Mouse (Mus musculus) spleen, postnatal 4 days (tissue): ENCODE data around the gene Rab11b.

ENCODE experiments used
- DNase-seq, 2 experiments: peaks; one replicate each; pipeline ENCODE4 v3.0.0; 2022; ENCODE audit warnings: low spot score in 2 of 2

The Rab11b gene

GRCm38 (mm10) chr17:33717982-33718381 lies 42.3 kb downstream of the Rab11b start:
- DNase-seq: no peak

DNA sequence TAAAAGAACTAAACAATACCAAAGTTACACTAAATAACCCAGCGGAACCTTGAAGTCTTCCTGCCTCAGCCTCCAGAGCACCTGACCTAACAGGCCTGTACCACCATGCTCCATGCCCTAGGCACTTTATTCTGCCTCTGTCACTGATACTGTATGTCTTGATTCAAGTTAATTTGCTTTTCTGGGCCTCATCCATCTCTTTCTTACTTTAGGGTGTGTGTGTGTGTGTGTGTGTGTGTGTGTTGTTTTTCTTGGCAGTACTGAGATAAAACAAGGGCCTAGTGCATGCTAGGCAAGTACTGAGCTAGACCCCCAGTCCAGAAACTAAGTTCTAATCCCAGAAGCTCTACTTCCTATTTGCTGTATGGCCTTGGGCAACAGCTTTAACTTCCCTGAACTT lies 43.1 kb downstream of the Rab11b start:
- DNase-seq: no peak

DNA sequence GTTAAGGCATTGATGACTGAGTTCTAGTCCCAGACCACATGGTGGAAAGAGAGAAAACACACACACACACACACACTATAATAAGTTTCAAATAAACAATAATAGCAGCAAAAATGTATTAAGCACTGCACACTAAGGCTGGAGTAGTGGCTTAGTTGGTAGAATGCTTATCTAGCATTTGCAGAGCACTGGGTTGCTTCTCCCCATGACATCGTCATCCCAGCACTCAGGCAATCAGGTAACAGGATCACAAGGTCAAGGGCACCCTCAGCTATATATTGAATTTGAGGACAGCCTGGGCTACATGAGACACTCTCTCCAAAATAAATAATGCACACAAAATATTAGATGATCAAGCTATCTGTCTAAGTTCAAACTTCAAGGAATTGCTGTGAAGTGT lies 45.6 kb downstream of the Rab11b start:
- DNase-seq: peak in 1 of 2 experiments; percentile 42

DNA sequence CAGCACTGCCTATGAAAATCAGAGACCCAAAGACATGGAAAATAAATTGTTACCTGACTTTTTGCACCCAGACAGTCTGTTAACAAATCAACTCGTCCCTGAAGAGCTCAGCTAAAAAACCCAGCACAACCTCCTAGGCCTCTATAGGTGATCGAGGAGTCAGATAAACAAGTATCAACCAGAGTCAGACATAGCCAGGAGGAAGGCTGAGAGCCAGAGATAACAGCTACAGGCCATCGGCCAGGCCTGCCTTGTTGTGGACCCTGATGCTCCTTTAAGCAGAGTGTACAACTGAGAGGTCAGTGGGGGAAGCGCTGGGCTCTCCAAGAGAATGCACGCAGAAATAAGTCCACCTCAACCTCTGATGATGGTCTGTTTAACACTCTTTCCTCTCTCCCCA lies 47.1 kb downstream of the Rab11b start:
- DNase-seq: peak; percentile 71 to 78

- no peak for DNase-seq
These were observed 50.5 kb downstream of the Rab11b start for GRCm38 (mm10) chr17:33709834-33710233.

DNA sequence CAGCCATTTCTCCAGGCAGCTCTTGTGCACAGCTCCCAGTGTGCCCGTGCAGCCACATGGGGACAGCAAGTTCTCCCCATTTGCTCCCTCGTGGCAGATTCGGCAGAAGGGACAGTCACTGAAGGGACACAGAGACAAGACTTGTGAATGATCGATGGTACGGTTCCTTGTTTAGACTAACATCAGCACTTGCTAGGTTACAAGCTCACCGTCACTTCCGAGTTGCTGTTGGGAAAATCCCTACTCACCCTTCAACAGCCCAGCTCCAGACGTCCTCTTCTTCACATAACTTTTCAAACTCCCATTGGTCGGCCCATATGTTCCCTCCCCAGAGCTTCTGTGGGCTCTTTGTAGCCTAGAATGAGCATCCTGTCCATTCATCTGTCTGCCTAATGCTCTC lies 57.2 kb downstream of the Rab11b start:
- no peak for DNase-seq

DNA sequence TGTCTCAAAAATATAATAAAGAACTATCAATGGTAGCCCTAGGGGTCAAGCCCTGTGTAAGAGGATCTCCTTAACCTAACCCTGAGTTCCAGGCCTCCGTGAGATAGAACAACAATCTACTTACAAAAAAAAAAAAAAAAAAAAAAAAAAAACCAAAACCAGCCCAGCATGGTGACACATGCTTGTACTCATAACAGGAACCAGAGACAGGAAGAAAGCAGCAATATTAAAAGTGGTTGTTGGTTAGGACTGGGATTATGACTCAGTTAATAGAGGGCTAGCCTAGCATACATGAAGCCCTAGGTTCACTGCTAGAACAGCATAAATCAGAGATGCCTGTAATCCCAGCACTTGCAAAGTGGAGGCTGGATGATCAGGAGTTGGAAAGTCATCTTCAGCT lies 58.2 kb downstream of the Rab11b start:
- no peak for DNase-seq

- no peak for DNase-seq
These were observed 64.9 kb downstream of the Rab11b start for GRCm38 (mm10) chr17:33695471-33695870.
